Mouse (Mus musculus) embryonic facial prominence, embryonic 14.5 days (tissue): ENCODE results near the gene Tmem51. TPM values are rescaled to one million over a fixed set of nuclear protein-coding genes. Genes with fewer than 3 reads are reported as not detected.

Experiments used
- ATAC-seq: fragments of 200-750 bp; cut with Nextera tagmentation; 2 replicates; pipeline ENCODE4 v1.8.0; 2017; ENCODE audit warnings: low read depth, moderate number of reproducible peaks, moderate TSS enrichment
- DNase-seq: peaks from one replicate; pipeline ENCODE4 v3.0.0-alpha.2; 2015; ENCODE audit warnings: low spot score
- H3K27ac ChIP-seq: fragments of 300-500 bp; sonication (generic); replicated peaks from 2 replicates; pipeline ENCODE4 v1.5.1; 2014; ENCODE audit warnings: low read depth, mild to moderate bottlenecking, low read length, moderate library complexity
- H3K27me3 ChIP-seq: fragments of 300-500 bp; sonication (generic); replicated peaks from 2 replicates; pipeline ENCODE4 v1.6.1; 2014; ENCODE audit warnings: low read length; ENCODE audit not compliant: control insufficient read depth, insufficient read depth
- H3K36me3 ChIP-seq: fragments of 300-500 bp; sonication (generic); 2 replicates; pipeline ENCODE4 v1.6.1; 2014; ENCODE audit warnings: low read length, mixed read lengths; ENCODE audit not compliant: control insufficient read depth, insufficient read depth
- H3K4me1 ChIP-seq: fragments of 300-500 bp; sonication (generic); 2 replicates; pipeline ENCODE4 v1.6.1; 2014; ENCODE audit warnings: antibody characterized with exemption, low read length; ENCODE audit not compliant: control insufficient read depth, insufficient read depth
- H3K4me2 ChIP-seq: fragments of 300-500 bp; sonication (generic); 2 replicates; pipeline ENCODE4 v1.6.1; 2014; ENCODE audit warnings: low read depth, mild to moderate bottlenecking, low read length, moderate library complexity, mixed read lengths
- H3K4me3 ChIP-seq: fragments of 300-500 bp; sonication (generic); 2 replicates; pipeline ENCODE4 v1.5.1; 2014; ENCODE audit warnings: low read depth, mild to moderate bottlenecking, low read length
- H3K9ac ChIP-seq: fragments of 300-500 bp; sonication (generic); 2 replicates; pipeline ENCODE4 v1.6.1; 2014; ENCODE audit warnings: low read depth, mild to moderate bottlenecking, low read length, moderate library complexity, mixed read lengths
- H3K9me3 ChIP-seq: fragments of 300-500 bp; sonication (generic); 2 replicates; pipeline ENCODE4 v1.6.1; 2016; ENCODE audit warnings: low read length; ENCODE audit not compliant: control insufficient read depth
- WGBS: fragments of 180-500 bp; shearing (Covaris S2); extraction: QIAGEN DNeasy Blood & Tissue Kit; methylation state at CpG from one replicate; pipeline ENCODE4 v1.1.7; 2014; 5-methylcytosine and 5-hydroxymethylcytosine counted together
- polyA plus RNA-seq: library from polyadenylated mRNA; unstranded; fragments of >200 nt; fragmentation: Nextera tagmentation; extraction: Ambion mirVana; gene quantifications from 2 replicates; pipeline ENCODE4 v1.2.1, GENCODE M21; 2014

Gene Tmem51
- polyA plus RNA-seq, 1 experiment from 2014 or later: 14.6 TPM

- Histone ChIP-seq H3K27me3 (no peaks in the 10 kb centered on the region), H3K4me3 (no peak overlapping the region), H3K4me2 (no peak overlapping the region), H3K9ac (no peak overlapping the region), H3K4me1 (peaks cover 23% of the 10 kb centered on the region), H3K27ac (no peak overlapping the region), H3K36me3 (no peaks in the 10 kb centered on the region), H3K9me3 (no peaks in the 10 kb centered on the region)
- WGBS: 45% methylated on average over 18 of the region's 18 CpGs
- no peak for ATAC-seq
- DNase-seq: no peak
Measured at GRCm38 (mm10) chr4:142068899-142069812, 14.9 kb downstream of the Tmem51 start.

GRCm38 (mm10) chr4:142066576-142066975 is 17.5 kb downstream of the Tmem51 start:
- H3K27me3 ChIP-seq: no peaks in the 10 kb centered on the region
- no peak overlapping the region for H3K4me3 ChIP-seq
- no peak for DNase-seq
- no peak for ATAC-seq
- peaks cover 12% of the 10 kb centered on the region; the same call in 1 of the 2 replicates for H3K4me1 ChIP-seq
- H3K9ac ChIP-seq: no peak overlapping the region
- 46% methylated on average over 4 of the region's 4 CpGs for WGBS
- H3K36me3 ChIP-seq: no peaks in the 10 kb centered on the region
- no peak overlapping the region for H3K4me2 ChIP-seq
- H3K27ac ChIP-seq: no peak overlapping the region
- no peaks in the 10 kb centered on the region for H3K9me3 ChIP-seq

DNA sequence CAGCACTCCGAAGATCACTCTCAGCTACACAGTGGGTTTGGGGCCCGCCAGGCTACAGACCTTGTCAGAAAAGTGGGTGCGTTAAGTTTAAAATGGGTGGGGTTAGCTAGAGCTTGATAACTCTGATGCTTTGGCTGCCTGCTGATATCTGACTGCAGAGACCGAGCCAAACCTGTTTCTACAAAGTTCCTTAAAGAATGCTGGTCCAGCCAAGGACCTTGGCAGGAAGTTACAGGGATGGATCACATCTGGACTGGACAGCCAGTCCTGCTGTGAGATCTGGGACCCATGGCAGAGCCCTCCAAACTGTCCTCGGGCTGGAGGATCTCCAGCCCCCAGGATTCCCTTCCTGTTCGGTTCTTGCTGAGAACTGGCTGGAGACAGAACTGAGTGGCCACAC is 18.3 kb downstream of the Tmem51 start:
- Histone ChIP-seq H3K36me3 (no peaks in the 10 kb centered on the region), H3K27me3 (no peaks in the 10 kb centered on the region), H3K4me3 (no peak overlapping the region), H3K9me3 (no peaks in the 10 kb centered on the region), H3K4me1 (peaks cover 6% of the 10 kb centered on the region), H3K27ac (no peak overlapping the region), H3K4me2 (no peak overlapping the region), H3K9ac (no peak overlapping the region)
- ATAC-seq: no peak
- no peak for DNase-seq
- 51% methylated on average over 6 of the region's 6 CpGs for WGBS

GRCm38 (mm10) chr4:142065270-142065669 is 18.8 kb downstream of the Tmem51 start:
- Histone ChIP-seq H3K4me1 (peaks cover 3% of the 10 kb centered on the region; the same call in 1 of the 2 replicates), H3K27ac (no peak overlapping the region), H3K4me2 (no peak overlapping the region), H3K9ac (no peak overlapping the region), H3K9me3 (no peaks in the 10 kb centered on the region), H3K4me3 (no peak overlapping the region), H3K36me3 (no peaks in the 10 kb centered on the region), H3K27me3 (no peaks in the 10 kb centered on the region)
- DNase-seq (no peak), ATAC-seq (no peak)
- WGBS: 62% methylated on average over 8 of the region's 8 CpGs

- WGBS: 88% methylated on average over 11 of the region's 11 CpGs
Measured at GRCm38 (mm10) chr4:142064582-142065228, 19.4 kb downstream of the Tmem51 start.

GRCm38 (mm10) chr4:142063057-142063534 is 21.0 kb downstream of the Tmem51 start:
- H3K4me3 ChIP-seq: no peak overlapping the region
- H3K36me3 ChIP-seq: no peaks in the 10 kb centered on the region
- H3K4me2 ChIP-seq: no peak overlapping the region
- H3K9me3 ChIP-seq: no peaks in the 10 kb centered on the region
- no peaks in the 10 kb centered on the region for H3K27me3 ChIP-seq
- WGBS: 82% methylated on average over 8 of the region's 8 CpGs
- DNase-seq: no peak
- ATAC-seq: no peak
- peaks cover 3% of the 10 kb centered on the region; the same call in 1 of the 2 replicates for H3K4me1 ChIP-seq
- H3K9ac ChIP-seq: no peak overlapping the region
- H3K27ac ChIP-seq: no peak overlapping the region

More at GRCm38 (mm10) chr4:142064582-142065228, 19.4 kb downstream of the Tmem51 start:
- peaks cover 3% of the 10 kb centered on the region; the same call in 1 of the 2 replicates for H3K4me1 ChIP-seq
- H3K9ac ChIP-seq: no peak overlapping the region
- H3K27ac ChIP-seq: no peak overlapping the region
- H3K27me3 ChIP-seq: no peaks in the 10 kb centered on the region
- DNase-seq (no peak), ATAC-seq (no peak)
- no peaks in the 10 kb centered on the region for H3K9me3 ChIP-seq
- H3K36me3 ChIP-seq: no peaks in the 10 kb centered on the region
- no peak overlapping the region for H3K4me2 ChIP-seq
- H3K4me3 ChIP-seq: no peak overlapping the region

- H3K27ac ChIP-seq: no peak overlapping the region
- no peak for ATAC-seq
- WGBS: 69% methylated on average over 23 of the region's 23 CpGs
Measured at GRCm38 (mm10) chr4:142061485-142062240, 22.4 kb downstream of the Tmem51 start.

More at GRCm38 (mm10) chr4:142061485-142062240, 22.4 kb downstream of the Tmem51 start:
- no peak for DNase-seq
- Histone ChIP-seq H3K4me2 (no peak overlapping the region), H3K9me3 (no peaks in the 10 kb centered on the region), H3K36me3 (no peaks in the 10 kb centered on the region), H3K4me1 (peaks cover 6% of the 10 kb centered on the region; the same call in 1 of the 2 replicates), H3K4me3 (no peak overlapping the region), H3K27me3 (no peaks in the 10 kb centered on the region), H3K9ac (no peak overlapping the region)
